Mouse (Mus musculus): ENCODE measurements around the gene Hoxd11. TPM values are rescaled to one million over a fixed set of nuclear protein-coding genes. Genes with fewer than 3 reads are reported as not detected.
A peak's percentile ranks its signal among the peaks of the same experiment; 100 is the strongest.

The Hoxd11 gene
- total RNA-seq, 2 experiments from 2014 or later: not detected

DNA sequence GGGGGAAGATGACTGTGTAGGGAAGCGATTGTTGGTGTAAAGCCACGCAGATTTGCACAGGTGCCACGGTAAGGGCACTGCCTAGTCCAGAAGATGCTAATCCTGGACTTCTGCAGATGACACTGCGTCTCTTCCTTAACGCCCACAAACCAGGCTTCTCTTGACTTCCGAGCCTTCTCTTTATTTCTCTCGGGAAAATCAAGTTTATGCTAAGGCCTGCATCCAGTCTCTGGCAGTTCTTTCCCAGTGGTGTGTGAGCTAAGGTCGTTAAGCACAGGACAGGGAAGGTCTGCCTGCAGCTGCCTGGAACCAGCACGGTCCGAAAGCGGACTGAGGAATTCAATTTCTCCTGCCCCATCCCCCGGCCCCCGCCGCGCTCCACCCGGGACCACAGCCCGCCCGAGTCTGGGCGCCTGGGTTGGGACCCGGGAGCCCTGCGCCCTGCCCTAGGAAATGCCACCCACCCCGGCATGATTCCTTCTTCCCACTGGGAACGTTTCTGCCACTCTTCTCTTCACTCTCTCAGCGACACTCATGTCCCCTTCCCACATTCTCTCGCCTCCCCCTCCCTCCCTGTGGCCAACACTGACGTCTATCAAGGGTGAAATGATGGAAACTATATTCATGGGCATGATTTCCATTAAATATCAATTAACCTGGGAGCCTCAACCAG, 24.5 kb downstream of the Hoxd11 start:
- Histone ChIP-seq H3K4me3 (peak overlapping the region; percentile 84), H3K27ac (peak overlapping the region; percentile 94)
- DNase-seq: no peak
- intact Hi-C loops (cut with DNase I): loop anchor here (2.0 to 5.0 kb wide), 5 partner anchors 258 to 888 kb away; no protein-coding TSS in a partner anchor
- TF ChIP-seq CTCF (IDR thresholded peaks at IDR 0.05): no peak

DNA sequence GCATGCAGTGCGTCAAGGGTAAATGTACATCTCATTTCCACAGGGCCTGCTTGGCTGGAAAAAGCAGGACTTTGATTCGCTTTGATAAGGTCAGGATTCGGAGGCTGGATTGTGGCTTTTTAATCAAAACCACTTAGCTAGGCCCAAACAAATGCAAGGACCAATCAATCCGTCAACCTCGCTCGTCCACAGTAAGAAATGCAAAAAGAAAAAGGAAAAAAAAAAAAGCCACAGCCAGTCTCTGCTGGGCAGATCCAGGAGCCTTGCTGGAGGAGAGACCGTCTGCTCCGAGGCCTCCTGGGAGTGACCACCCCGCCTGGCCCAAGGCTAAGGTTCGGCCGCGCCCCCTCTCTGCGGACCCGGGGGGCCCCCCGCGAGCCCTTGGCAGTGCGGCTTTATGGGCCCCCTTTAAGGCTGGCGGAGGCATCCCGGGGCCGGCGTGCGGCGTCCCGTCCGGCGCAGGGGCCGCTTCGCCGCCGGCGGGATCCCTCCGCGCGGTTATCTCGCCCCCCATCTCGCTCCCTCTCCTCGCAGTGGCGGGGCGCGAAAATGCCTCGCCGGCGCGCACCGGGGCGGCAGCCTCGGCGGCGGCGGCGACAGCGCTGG, 25.1 kb downstream of the Hoxd11 start, which contains the start of gene Hoxd8:
Hoxd8 (plus strand) TSS at position 223 of the 606 bp plus-strand sequence.
- Histone ChIP-seq H3K4me3 (peak within 1 kb of the TSS; percentile 84), H3K27ac (peak within 1 kb of the TSS; percentile 94)
- peak; percentile 90 for DNase-seq
- intact Hi-C loops (cut with DNase I): loop anchor here (5.0 kb wide), 4 partner anchors 258 to 888 kb away; no protein-coding TSS in a partner anchor
- TF ChIP-seq CTCF (IDR thresholded peaks at IDR 0.05): no peak; the same call in 1 of the 2 replicates

DNA sequence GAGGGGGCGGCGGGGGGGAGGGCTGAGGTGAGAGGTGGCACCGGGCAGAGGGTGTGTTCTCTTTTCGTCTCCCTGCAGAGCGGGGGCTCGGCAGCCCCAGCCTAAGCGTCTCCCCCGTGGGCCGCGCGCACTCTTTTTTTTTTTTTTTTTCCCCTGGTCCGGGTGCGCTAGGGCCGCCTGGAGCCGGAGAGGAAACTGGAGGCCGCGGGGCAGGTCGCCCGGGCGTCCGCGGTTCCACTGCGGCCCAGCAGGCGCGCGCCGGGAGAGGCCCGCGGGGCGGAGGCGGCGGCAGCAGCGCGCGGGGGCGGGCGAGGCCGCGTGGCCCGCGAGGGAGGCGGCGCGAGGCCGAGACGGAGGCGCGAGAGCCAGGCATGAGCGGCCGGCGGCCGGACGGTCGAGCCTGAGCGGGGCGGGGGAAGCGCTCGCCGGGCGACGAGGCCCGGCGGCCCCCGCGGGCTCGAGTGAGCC, 25.7 kb downstream of the Hoxd11 start:
- TF ChIP-seq CTCF (IDR thresholded peaks at IDR 0.05): no peak; the same call in none of the 2 replicates
- intact Hi-C loops (cut with DNase I): loop anchor here (5.0 kb wide), 4 partner anchors 257 to 887 kb away; no protein-coding TSS in a partner anchor
- H3K27ac ChIP-seq: peak overlapping the region; percentile 94
- peak overlapping the region; percentile 84 for H3K4me3 ChIP-seq
- DNase-seq: peak; percentile 77

DNA sequence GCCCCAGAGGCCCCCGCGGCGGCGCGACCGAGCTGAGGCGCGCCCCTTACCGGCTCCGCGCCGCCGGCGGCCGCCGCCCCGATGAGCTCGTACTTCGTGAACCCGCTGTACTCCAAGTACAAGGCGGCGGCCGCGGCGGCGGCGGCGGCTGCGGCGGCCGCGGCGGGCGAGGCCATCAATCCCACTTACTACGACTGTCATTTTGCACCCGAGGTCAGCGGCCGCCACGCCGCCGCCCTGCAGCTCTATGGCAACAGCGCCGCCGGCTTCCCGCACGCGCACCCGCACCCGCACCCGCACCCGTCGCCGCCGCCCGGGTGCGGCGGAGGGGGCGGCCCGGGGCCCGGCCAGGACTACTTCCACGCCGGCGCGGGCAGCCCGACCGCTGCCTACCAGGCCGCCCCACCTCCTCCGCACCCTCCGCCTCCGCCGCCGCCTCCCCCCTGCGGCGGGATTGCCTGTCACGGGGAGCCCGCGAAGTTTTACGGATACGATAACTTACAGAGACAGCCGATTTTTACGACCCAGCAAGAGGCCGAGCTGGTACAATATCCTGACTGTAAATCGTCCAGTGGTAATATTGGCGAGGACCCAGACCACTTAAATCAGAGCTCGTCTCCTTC, 26.2 kb downstream of the Hoxd11 start:
- intact Hi-C loops (cut with DNase I): no loop called here
- no peak for TF ChIP-seq CTCF (IDR thresholded peaks at IDR 0.05)
- Histone ChIP-seq H3K27ac (peak overlapping the region; percentile 94), H3K4me3 (peak overlapping the region; percentile 84)
- peak; percentile 81 for DNase-seq

DNA sequence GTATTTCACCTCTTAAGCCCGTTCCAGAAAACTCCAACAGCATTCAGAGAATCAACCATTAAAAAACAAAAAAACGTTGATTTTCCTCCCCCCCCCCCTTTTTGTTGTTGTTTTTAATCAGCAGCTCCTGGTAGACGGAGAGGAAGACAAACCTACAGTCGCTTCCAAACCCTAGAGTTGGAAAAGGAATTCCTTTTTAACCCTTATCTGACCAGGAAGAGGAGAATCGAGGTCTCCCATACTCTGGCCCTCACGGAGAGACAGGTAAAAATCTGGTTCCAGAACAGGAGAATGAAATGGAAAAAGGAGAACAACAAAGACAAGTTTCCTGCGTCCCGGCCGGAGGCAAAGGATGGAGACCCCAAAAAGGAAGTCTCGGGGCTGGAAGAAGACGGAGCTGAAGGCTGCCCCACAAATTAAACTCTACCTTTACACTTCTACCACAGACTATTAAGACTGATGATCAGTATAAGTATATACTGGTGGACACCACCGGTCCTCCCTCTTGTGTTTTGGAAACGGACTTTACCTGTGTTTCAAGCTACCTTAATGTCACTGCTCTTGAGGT, 27.1 kb downstream of the Hoxd11 start:
- Histone ChIP-seq H3K27ac (peak overlapping the region; percentile 94), H3K4me3 (peak overlapping the region; percentile 84)
- intact Hi-C loops (cut with DNase I): no loop called here
- no peak for DNase-seq
- no peak for TF ChIP-seq CTCF (IDR thresholded peaks at IDR 0.05)

DNA sequence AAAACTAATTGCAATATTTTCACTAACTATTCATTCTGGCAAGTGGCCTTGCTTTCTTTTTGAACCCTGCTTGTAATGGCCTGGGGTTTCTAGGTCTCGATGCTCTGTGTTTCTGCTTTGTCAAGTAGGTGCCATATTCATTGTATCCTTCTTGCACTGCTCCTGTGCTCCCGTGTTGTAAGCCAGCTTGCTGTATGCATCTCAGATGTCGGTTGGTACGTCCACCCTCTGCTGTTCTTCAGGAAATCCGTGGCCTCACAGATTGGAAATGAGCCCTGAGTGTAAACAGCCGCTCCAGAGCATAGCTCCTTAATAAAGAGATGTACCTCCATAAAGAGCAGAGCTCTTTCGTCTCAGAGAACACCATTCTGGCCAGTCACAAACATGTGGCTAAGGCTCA, 28.2 kb downstream of the Hoxd11 start:
- TF ChIP-seq CTCF (IDR thresholded peaks at IDR 0.05): no peak
- intact Hi-C loops (cut with DNase I): no loop called here
- no peak for DNase-seq
- Histone ChIP-seq H3K27ac (peak overlapping the region; percentile 44; the same call in 1 of the 2 replicates), H3K4me3 (peak overlapping the region; percentile 84)

DNA sequence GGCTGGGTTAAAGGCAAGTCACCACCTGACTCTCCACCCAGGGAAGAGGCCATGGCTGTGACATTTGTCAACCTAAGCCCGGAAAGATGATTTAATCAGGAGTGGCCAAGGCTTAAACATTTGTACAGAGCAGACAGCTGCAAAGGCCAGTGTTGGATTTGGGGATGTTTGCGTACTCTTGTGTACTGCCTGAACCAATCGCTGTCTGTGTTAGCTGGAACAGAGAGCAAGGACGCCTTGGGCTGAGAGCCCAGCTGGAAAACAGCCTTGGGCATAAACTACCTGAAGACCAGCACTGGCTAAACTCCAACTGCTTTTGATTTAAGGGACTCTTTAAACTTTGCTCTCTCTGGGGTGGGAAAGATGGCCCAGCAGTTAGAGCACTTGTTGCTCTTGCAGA, 29.3 kb downstream of the Hoxd11 start:
- peak overlapping the region; percentile 57 for H3K27ac ChIP-seq
- intact Hi-C loops (cut with DNase I): no loop called here

DNA sequence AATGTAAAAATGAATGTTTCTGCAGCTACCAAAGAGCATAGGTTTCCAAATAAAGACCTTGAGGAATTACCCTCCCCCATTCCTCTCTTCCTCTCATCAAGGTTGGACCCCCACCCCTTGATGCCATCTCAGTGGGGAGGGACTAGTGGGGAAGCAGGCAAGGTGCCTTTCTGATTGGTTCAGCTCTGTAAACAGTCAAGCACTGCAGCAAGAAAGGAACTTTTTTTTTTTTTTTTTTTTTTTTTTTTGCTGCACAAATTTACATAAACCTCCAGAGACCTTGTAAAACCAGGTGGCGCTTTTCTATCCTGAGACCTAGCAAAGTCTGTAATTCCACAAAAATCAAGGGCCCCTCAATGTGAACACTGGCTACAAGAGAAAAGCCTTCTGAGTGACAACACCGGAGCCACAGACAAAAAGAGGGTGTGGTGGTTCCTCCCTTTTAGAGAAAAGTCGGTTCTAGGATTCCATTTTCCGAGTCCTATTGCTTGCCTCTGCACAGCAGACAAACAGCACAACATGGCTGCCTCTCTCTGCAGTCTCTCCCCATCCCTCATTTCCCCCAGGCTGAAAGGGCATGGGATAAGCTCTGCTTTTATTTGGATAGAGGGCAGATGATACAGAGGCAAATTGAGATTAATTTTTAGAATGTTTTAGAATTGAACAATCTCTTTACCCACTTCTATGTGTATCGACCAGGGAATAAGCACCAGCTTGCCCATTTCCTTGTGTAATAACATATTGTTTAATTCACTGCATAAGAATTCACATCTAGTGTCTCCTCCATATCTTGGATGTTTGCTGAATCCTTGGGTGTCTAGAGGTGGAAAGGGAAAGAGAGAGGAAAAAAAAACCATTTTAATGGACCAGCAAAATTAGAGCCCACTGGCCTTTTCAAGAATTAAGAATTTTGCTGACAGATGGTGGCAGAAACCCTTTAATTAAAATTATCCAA, 30.4 kb downstream of the Hoxd11 start:
- TF ChIP-seq CTCF (IDR thresholded peaks at IDR 0.05): no peak
- DNase-seq: no peak
- intact Hi-C loops (cut with DNase I): loop anchor here (5.0 kb wide), 1 partner anchor 118 kb away; the partner anchor contains the start of gene Mtx2
- peak overlapping the region; percentile 35; the same call in 1 of the 2 replicates for H3K27ac ChIP-seq
- H3K4me3 ChIP-seq: no peak overlapping the region

More for the DNA sequence above, 29.3 kb downstream of the Hoxd11 start:
- H3K4me3 ChIP-seq: no peak overlapping the region
- no peak for TF ChIP-seq CTCF (IDR thresholded peaks at IDR 0.05)
- no peak for DNase-seq

DNA sequence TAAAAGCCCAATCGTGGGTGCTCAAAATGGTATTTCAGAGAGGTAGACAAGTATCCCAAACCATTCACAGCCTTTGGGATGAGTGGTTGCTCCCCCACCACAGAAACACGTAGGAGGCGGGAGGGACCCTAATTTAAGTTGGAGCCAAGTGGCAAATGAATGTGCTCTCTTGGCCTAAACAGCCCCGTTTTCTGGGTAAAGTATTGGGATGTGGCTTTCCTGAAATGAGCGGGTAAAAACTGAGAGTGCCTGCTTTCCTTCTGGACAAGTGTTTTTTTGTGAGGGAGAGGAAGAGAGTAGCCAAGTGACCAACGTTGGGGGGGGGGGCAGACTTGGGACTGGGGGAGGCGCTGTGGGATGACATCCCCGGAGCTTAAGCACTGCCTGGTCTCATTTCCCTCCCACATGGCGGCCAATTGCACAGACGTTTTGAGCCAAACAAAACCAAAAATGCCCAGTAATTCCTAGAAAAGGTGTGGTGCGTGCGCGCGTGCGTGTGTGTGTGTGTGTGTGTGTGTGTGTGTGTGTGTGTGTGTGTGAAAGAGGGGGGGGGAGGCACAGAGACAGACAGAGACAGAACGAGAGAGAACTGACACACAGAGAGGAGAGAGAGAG, 31.7 kb downstream of the Hoxd11 start:
- peak overlapping the region; percentile 93 for H3K4me3 ChIP-seq
- DNase-seq: peak; percentile 29
- intact Hi-C loops (cut with DNase I): loop anchor here (5.0 kb wide), 1 partner anchor 116 kb away; the partner anchor contains the start of gene Mtx2
- no peak for TF ChIP-seq CTCF (IDR thresholded peaks at IDR 0.05)
- peak overlapping the region; percentile 95 for H3K27ac ChIP-seq

DNA sequence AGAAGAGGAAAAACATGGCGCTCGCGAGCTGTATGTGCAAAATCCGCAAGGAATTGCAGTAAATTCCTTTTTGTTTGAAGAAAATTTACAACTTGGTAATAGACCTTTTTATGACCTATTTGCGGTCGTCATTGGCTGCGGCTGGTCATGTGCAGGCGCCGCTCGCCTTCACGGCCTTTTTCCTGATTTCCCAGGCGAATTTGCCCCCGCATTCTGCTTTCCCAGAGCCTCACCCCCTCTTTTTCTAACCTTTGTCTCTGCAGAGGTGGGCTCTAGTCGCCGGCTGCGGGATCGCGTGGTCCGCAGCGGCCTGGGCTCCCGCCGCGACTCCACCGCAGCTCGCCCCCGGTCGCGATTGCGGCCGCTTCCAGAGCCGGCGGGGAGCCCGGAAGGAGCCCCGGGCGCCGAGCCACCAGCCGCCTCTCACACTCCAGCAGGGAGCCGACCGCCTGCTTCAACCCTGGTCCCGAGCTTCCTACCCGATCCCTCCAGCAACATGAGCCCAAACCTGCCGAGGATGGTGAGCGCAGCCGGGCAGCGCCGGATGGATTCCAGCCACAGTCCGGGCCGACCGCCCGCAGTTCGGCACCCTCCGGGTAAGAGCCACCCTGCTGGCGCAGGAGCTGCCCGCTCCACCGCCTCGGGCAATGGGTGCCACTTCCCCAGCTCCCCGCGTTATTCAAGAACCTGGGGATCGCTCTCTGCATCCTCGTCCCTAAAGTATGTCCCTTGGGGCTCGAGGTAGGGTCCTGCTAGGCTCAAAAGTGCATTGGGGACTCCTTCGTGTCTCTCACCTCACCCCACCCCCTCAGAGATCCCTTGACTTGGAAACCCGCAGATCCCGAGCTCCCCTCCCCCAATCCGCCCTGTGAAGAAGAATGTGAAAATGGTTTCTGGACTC, 32.6 kb downstream of the Hoxd11 start, which contains the start of the genes Hoxd3 and Hoxd4:
Hoxd3 (plus strand) TSS at position 207 of the 901 bp plus-strand sequence.
Hoxd4 (plus strand) TSS at position 209 of the 901 bp plus-strand sequence.
- peak within 1 kb of the TSS; percentile 95 for H3K27ac ChIP-seq
- peak; percentile 81 for DNase-seq
- peak within 1 kb of the TSS; percentile 93 for H3K4me3 ChIP-seq
- TF ChIP-seq CTCF (IDR thresholded peaks at IDR 0.05): no peak
- intact Hi-C loops (cut with DNase I): loop anchor here (5.0 kb wide), 1 partner anchor 115 kb away; the partner anchor contains the start of gene Mtx2
